Mouse (Mus musculus) liver, embryonic 14.5 days (tissue): ENCODE results near the gene Acd.

ENCODE experiments used
- CTCF ChIP-seq: IDR thresholded peaks from 2 replicates; pipeline ENCODE4 v1.5.1; 2016; ENCODE audit warnings: antibody characterized with exemption, low read depth, control low read depth
- EP300 ChIP-seq: IDR thresholded peaks from 2 replicates; pipeline ENCODE4 v1.6.1; 2016; ENCODE audit warnings: antibody characterized with exemption, low read depth

DNA sequence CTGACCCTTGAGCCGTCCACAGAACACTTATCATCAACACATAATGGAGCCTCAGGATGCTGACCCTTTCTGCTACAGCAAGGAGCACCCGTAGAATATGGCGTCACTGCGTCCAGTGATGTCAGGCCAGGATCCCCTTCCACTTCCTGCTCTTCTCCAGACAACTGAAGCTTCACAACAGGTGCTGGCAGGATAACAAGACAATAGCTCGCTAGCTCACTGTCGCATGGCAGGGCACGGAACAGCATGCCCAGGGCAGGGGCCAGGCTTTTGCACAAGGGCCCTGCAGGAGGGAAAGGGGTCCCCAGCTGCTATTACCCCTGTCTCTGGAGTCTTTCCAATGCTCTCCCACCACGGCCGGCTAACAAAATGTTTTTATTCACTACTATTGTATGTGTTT lies 22.0 kb upstream of the Acd start:
- no peak for TF ChIP-seq CTCF
- TF ChIP-seq EP300, result no peak
